Mouse (Mus musculus) liver, embryonic 14.5 days (tissue): Measurements from ENCODE around the gene Hsp90ab1. TPM values are rescaled to one million over a fixed set of nuclear protein-coding genes. Genes with fewer than 3 reads are reported as not detected.

ENCODE experiments used
- ATAC-seq: fragments of 200-750 bp; cut with Nextera tagmentation; 2 replicates; pipeline ENCODE4 v1.8.0; 2017; ENCODE audit warnings: moderate number of reproducible peaks, mild to moderate bottlenecking, moderate library complexity; ENCODE audit not compliant: insufficient read depth
- DNase-seq, 3 experiments: peaks; one replicate each; pipeline ENCODE4 v3.0.0-alpha.2; 2012 to 2013; ENCODE audit warnings: low read depth in 3 of 3, low spot score in 3 of 3
- H3K27ac ChIP-seq: fragments of 300-500 bp; sonication (generic); 2 replicates; pipeline ENCODE4 v1.5.1; 2014; ENCODE audit warnings: moderate library complexity, mild to moderate bottlenecking, control low read depth, inconsistent platforms
- H3K27me3 ChIP-seq: fragments of 300-500 bp; sonication (generic); 2 replicates; pipeline ENCODE4 v1.6.1; 2014; ENCODE audit warnings: mild to moderate bottlenecking, low read length, moderate library complexity; ENCODE audit not compliant: control insufficient read depth, insufficient read depth
- H3K36me3 ChIP-seq: fragments of 300-500 bp; sonication (generic); replicated peaks from 2 replicates; pipeline ENCODE4 v1.6.1; 2014; ENCODE audit warnings: low read depth; ENCODE audit not compliant: control insufficient read depth, insufficient read depth
- H3K4me1 ChIP-seq, 2 experiments: fragments of 200-500 bp in 1 of 2; fragments of 300-500 bp in 1 of 2; sonication (generic) in 1 of 2; replicated peaks; 2 replicates each; pipeline ENCODE4 v1.6.1; 2012 to 2014; ENCODE audit warnings: antibody characterized with exemption in 1 of 2, inconsistent platforms in 1 of 2, low read length in 1 of 2; ENCODE audit not compliant: control insufficient read depth in 2 of 2, insufficient read depth in 2 of 2
- H3K4me2 ChIP-seq: fragments of 300-500 bp; sonication (generic); 2 replicates; pipeline ENCODE4 v1.6.1; 2014; ENCODE audit warnings: low read depth, mild to moderate bottlenecking, control low read depth, moderate library complexity
- H3K4me3 ChIP-seq, 2 experiments: fragments of 200-500 bp in 1 of 2; fragments of 300-500 bp in 1 of 2; sonication (generic) in 1 of 2; 2 replicates each; pipeline ENCODE4 v1.5.1; 2012 to 2014; ENCODE audit warnings: low read depth in 2 of 2, low read length in 2 of 2, mild to moderate bottlenecking in 2 of 2, control low read depth in 1 of 2, inconsistent platforms in 1 of 2, moderate library complexity in 1 of 2; ENCODE audit not compliant: insufficient read depth in 1 of 2
- H3K9ac ChIP-seq: fragments of 300-500 bp; sonication (generic); replicated peaks from 2 replicates; pipeline ENCODE4 v1.6.1; 2014; ENCODE audit warnings: mild to moderate bottlenecking, control low read depth, moderate library complexity
- H3K9me3 ChIP-seq: fragments of 300-500 bp; sonication (generic); 2 replicates; pipeline ENCODE4 v1.6.1; 2016; ENCODE audit warnings: low read length, mixed read lengths; ENCODE audit not compliant: control insufficient read depth
- CTCF ChIP-seq: IDR thresholded peaks from 2 replicates; pipeline ENCODE4 v1.5.1; 2016; ENCODE audit warnings: antibody characterized with exemption, low read depth, control low read depth
- EP300 ChIP-seq: IDR thresholded peaks from 2 replicates; pipeline ENCODE4 v1.6.1; 2016; ENCODE audit warnings: antibody characterized with exemption, low read depth
- WGBS: fragments of 180-500 bp; shearing (Covaris S2); extraction: QIAGEN DNeasy Blood & Tissue Kit; methylation state at CpG from one replicate; pipeline ENCODE4 v1.1.7; 2014; ENCODE audit not compliant: insufficient replicate concordance; 5-methylcytosine and 5-hydroxymethylcytosine counted together
- polyA plus RNA-seq, 2 experiments: library from polyadenylated mRNA; depleted of rRNA in 1 of 2; stranded (reverse) in 1 of 2; unstranded in 1 of 2; fragments of >200 nt; fragmentation: Nextera tagmentation in 1 of 2; extraction: Ambion mirVana in 1 of 2; gene quantifications; 2 replicates each; pipeline versions ENCODE4 v1.2.1 to v1.2.3; 2012 to 2014

The Hsp90ab1 gene
- polyA plus RNA-seq, 2 experiments, result 369 to 531 TPM

- H3K36me3 ChIP-seq, result peaks cover 73% of the 10 kb centered on the region
- H3K4me3 ChIP-seq, result no peak overlapping the region
- ATAC-seq, result no peak
- H3K27ac ChIP-seq, result no peak overlapping the region
- DNase-seq, result no peak
- H3K9me3 ChIP-seq, result no peaks in the 10 kb centered on the region; the same call in 1 of the 2 replicates
- H3K27me3 ChIP-seq, result no peaks in the 10 kb centered on the region
- peaks cover 16 to 21% of the 10 kb centered on the region in 2 experiments for H3K4me1 ChIP-seq
- no peak overlapping the region for H3K9ac ChIP-seq
- TF ChIP-seq CTCF, result no peak
- no peak overlapping the region for H3K4me2 ChIP-seq
- WGBS, result 93% methylated on average over 7 of the region's 7 CpGs
Measured at GRCm38 (mm10) chr17:45588370-45588769, 15.3 kb upstream of the Hsp90ab1 start.

DNA sequence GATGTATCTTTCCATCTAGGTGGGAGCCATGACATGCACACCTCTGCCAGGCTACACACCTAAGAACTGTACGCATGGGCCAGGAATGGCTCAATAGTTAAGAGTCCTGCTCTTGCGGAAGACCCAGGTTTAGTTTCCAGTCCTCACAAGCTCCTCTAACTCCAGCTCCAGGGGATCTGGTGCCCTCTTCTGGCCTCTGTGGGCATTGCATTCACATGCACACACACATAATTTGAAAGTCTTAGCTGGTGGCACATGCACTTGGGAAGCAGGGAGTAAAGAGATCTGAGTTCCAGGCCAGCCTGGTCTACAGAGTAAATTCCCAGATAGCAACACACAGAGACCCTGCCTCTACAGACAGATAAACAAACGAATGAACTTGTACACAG is 13.4 kb upstream of the Hsp90ab1 start:
- Histone ChIP-seq H3K27me3 (no peaks in the 10 kb centered on the region), H3K9me3 (no peaks in the 10 kb centered on the region; the same call in 1 of the 2 replicates), H3K4me1 (peaks cover 24 to 28% of the 10 kb centered on the region in 2 experiments), H3K4me3 (no peak overlapping the region), H3K4me2 (no peak overlapping the region), H3K27ac (no peak overlapping the region), H3K36me3 (peaks cover 73% of the 10 kb centered on the region), H3K9ac (no peak overlapping the region)
- ATAC-seq (no peak), DNase-seq (no peak)
- TF ChIP-seq EP300, result no peak
- peak; percentile 86 for TF ChIP-seq CTCF
- 94% methylated on average over 3 of the region's 3 CpGs for WGBS

GRCm38 (mm10) chr17:45585725-45586448 is 12.8 kb upstream of the Hsp90ab1 start:
- DNase-seq (no peak), ATAC-seq (no peak)
- Histone ChIP-seq H3K27me3 (no peaks in the 10 kb centered on the region), H3K27ac (peak overlapping the region; percentile 17; the same call in 1 of the 2 replicates), H3K36me3 (peaks cover 69% of the 10 kb centered on the region), H3K4me2 (no peak overlapping the region), H3K9me3 (no peaks in the 10 kb centered on the region; the same call in 1 of the 2 replicates), H3K4me1 (peaks cover 24 to 32% of the 10 kb centered on the region in 2 experiments), H3K4me3 (no peak overlapping the region), H3K9ac (no peak overlapping the region)
- TF ChIP-seq CTCF, result no peak
- no peak for TF ChIP-seq EP300
- WGBS, result 81% methylated on average over 23 of the region's 23 CpGs

DNA sequence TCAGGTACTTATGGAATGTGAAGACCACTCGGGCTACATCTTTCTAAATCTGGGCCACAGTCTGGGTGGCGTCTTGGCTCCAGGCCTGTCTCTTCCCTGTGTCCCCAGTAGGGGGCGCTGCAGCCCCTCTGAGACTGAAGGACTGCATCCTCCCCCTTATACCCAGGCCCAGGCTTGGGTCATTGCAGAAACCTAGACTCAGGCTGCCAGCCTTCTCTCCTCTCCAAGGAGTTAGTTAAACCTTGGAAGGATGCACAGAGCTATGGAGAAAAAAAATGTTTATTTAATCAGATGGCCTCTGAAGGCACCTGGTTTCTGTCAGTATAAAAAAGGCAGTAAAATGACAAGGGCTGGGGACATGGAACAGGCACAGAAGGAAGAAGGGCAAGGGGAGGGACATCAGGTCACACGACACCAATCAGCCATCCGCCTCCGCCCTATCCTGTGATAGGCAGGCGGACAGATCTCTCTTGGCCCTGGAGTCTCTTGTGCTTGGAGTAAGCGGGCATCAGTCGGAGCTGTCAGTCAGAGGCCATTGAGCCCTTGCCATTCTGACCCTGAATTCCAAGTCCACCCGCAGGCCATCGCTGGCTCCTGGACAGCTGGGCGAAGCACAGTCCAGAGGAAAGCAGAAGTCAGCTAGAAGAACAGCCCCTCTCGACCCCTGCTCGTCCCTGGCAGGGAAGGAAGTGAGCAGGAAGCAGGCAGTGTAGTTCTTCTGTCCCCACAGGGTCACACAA is 12.0 kb upstream of the Hsp90ab1 start:
- Histone ChIP-seq H3K27ac (no peak overlapping the region; the same call in 1 of the 2 replicates), H3K9ac (no peak overlapping the region), H3K4me1 (peaks cover 24 to 32% of the 10 kb centered on the region in 2 experiments), H3K27me3 (no peaks in the 10 kb centered on the region), H3K36me3 (peaks cover 61% of the 10 kb centered on the region), H3K9me3 (no peaks in the 10 kb centered on the region; the same call in 1 of the 2 replicates), H3K4me2 (no peak overlapping the region), H3K4me3 (no peak overlapping the region)
- WGBS, result 32% methylated on average over 14 of the region's 14 CpGs
- ATAC-seq (peak; percentile 32; the same call in 1 of the 2 replicates), DNase-seq (peak in 1 of 3 experiments; percentile 45)
- peak; percentile 95 for TF ChIP-seq CTCF
- no peak for TF ChIP-seq EP300
